Mouse (Mus musculus): ENCODE measurements around the gene Apobec3. TPM values are rescaled to one million over a fixed set of nuclear protein-coding genes. Genes with fewer than 3 reads are reported as not detected.

The Apobec3 gene
- polyA plus RNA-seq (2012; rRNA removed), result 17.2 and 22.7 TPM in 2 replicates

DNA sequence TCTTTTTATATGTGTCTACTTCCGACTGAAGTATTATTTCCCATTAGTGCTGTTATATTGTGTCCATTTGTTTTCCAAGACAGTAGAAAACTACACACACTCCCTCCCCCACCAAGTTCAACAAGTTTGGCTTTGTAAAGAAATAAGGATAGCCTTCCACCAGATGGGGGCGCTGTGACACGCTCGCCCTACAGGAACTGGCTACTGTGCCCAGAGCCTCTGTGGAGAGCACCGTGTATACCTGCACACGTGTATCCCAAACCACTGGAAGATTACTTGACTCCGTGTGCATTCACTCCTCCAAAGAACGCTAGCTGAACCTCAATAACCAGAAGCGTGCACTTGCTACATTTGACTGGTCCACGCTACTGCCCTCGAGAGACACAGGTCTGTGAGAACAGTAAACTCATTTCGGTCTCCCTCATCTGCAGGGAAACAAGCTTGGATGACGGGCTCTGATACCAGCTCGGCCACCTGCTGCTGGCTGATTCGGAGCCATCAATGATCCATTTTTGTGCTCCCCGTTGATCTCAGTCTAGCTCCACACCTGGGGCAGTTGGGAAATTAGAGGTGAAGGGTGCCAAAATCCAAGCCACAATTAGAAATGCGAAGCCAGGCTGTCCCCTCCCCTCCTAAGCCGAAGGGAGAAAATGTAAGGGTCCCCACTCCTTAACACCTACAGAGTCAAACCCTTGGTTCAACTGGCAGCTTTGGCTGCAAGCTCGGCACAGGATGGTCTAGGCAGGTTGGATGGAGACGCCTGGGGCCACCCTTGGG lies at the start of gene Apobec3:
Gene Apobec3, plus strand, starts transcription at position 224 of the 777 bp plus-strand sequence.

Other genes with a start within 250 kb of the Apobec3 start
- 0.43 and 0.61 TPM in 2 replicates for gene Fam227a, start 232.7 kb upstream of the Apobec3 start, polyA plus RNA-seq (2012; rRNA removed)
- 8.7 and 9.6 TPM in 2 replicates for gene Cby1, start 232.5 kb upstream of the Apobec3 start, polyA plus RNA-seq (2012; rRNA removed)
- gene Tomm22, start 220.8 kb upstream of the Apobec3 start, polyA plus RNA-seq (2012; rRNA removed), result 26.9 and 31.4 TPM in 2 replicates
- gene Josd1, start 203.7 kb upstream of the Apobec3 start, polyA plus RNA-seq (2012; rRNA removed), result 24.1 and 32.1 TPM in 2 replicates
- 35.0 and 38.2 TPM in 2 replicates for gene Gtpbp1, start 200.8 kb upstream of the Apobec3 start, polyA plus RNA-seq (2012; rRNA removed)
- 63.5 and 69.7 TPM in 2 replicates for gene Sun2, start 149.1 kb upstream of the Apobec3 start, polyA plus RNA-seq (2012; rRNA removed)
- gene Dnal4, start 113.8 kb upstream of the Apobec3 start, polyA plus RNA-seq (2012; rRNA removed), result 30.5 and 47.3 TPM in 2 replicates
- 2.3 and 2.6 TPM in 2 replicates for gene Nptxr, start 86.9 kb upstream of the Apobec3 start, polyA plus RNA-seq (2012; rRNA removed)
- 3.5 TPM in 1 of 2 replicates, not detected in the other for gene Npcd, start 57.4 kb upstream of the Apobec3 start, polyA plus RNA-seq (2012; rRNA removed)
- 36.0 and 41.6 TPM in 2 replicates for gene Cbx6, start 57.0 kb upstream of the Apobec3 start, polyA plus RNA-seq (2012; rRNA removed)
- 27.0 and 44.0 TPM in 2 replicates for gene Cbx7, start 79.5 kb downstream of the Apobec3 start, polyA plus RNA-seq (2012; rRNA removed)
- 12.8 and 18.8 TPM in 2 replicates for gene Pdgfb, start 123.3 kb downstream of the Apobec3 start, polyA plus RNA-seq (2012; rRNA removed)
- 22.7 and 28.6 TPM in 2 replicates for gene Syngr1, start 199.7 kb downstream of the Apobec3 start, polyA plus RNA-seq (2012; rRNA removed)
- gene Rpl3, start 200.2 kb downstream of the Apobec3 start, polyA plus RNA-seq (2012; rRNA removed), result 577 and 748 TPM in 2 replicates
- gene Tab1, start 241.5 kb downstream of the Apobec3 start, polyA plus RNA-seq (2012; rRNA removed), result 34.8 and 35.4 TPM in 2 replicates

Measured in colon, adult 2 months (tissue).